Mouse (Mus musculus) CD4-positive, CD25-positive, alpha-beta regulatory T cell (primary cell): ENCODE data around the gene Kcnn3. TPM values are rescaled to one million over a fixed set of nuclear protein-coding genes. Genes with fewer than 3 reads are reported as not detected.

Source experiments
- polyA plus RNA-seq: library from polyadenylated mRNA; unstranded; fragments of 100-300 nt; shearing (Covaris generic); gene quantifications from one replicate; pipeline ENCODE4 v1.2.1, GENCODE M21; 2017

Kcnn3 gene
- not detected for polyA plus RNA-seq

GRCm38 (mm10) chr3:89519894-89520293 lies at the start of gene Kcnn3:
TSS of gene Kcnn3 (plus strand) at chr3:89520164.

GRCm38 (mm10) chr3:89714359-89715206 lies 194.6 kb downstream of the Kcnn3 start, which contains the start of gene Adar:
TSS of gene Adar (plus strand) at chr3:89715022.

Other genes with a start within 250 kb of the Kcnn3 start
- gene Slc50a1, start 249.6 kb upstream of the Kcnn3 start, polyA plus RNA-seq = 270 TPM
- gene Efna1, start 239.0 kb upstream of the Kcnn3 start, polyA plus RNA-seq = not detected
- gene Efna3, start 197.2 kb upstream of the Kcnn3 start, polyA plus RNA-seq = not detected
- 0.55 TPM for gene Efna4, start 182.1 kb upstream of the Kcnn3 start, polyA plus RNA-seq
- gene Adam15, start 170.2 kb upstream of the Kcnn3 start, polyA plus RNA-seq = 18.3 TPM
- 0.36 TPM for gene Dcst2, start 158.2 kb upstream of the Kcnn3 start, polyA plus RNA-seq
- 0.45 TPM for gene Dcst1, start 154.9 kb upstream of the Kcnn3 start, polyA plus RNA-seq
- gene Zbtb7b, start 125.4 kb upstream of the Kcnn3 start, polyA plus RNA-seq = 53.9 TPM
- not detected for gene Lenep, start 117.4 kb upstream of the Kcnn3 start, polyA plus RNA-seq
- gene Flad1, start 108.3 kb upstream of the Kcnn3 start, polyA plus RNA-seq = 54.2 TPM
- 20.0 TPM for gene Cks1b, start 101.8 kb upstream of the Kcnn3 start, polyA plus RNA-seq
- gene Shc1, start 101.7 kb upstream of the Kcnn3 start, polyA plus RNA-seq = 76.8 TPM
- 69.6 TPM for gene Pygo2, start 90.0 kb upstream of the Kcnn3 start, polyA plus RNA-seq
- 110 TPM for gene Pbxip1, start 83.5 kb upstream of the Kcnn3 start, polyA plus RNA-seq
- gene Pmvk, start 65.6 kb upstream of the Kcnn3 start, polyA plus RNA-seq = 16.8 TPM
- gene Adar, start 194.9 kb downstream of the Kcnn3 start, polyA plus RNA-seq = 107 TPM
- gene Chrnb2, start 244.5 kb downstream of the Kcnn3 start, polyA plus RNA-seq = 1.8 TPM